Comparison of ENCODE assay signal across 22 mouse cellular contexts in genomic region chr17:34293533-34293932, GRCm38 (mm10). TPM values are rescaled to one million over a fixed set of nuclear protein-coding genes. Genes with fewer than 3 reads are reported as not detected.
A peak's percentile ranks its signal among the peaks of the same experiment; 100 is the strongest.
DNase-seq lines count a peak whose midpoint lies in the region.
"Had no signal": no experiment of that assay in that cellular context is flagged by ENCODE, and none has a peak within 500 bp of the region (broad histone marks: within the 10 kb centered on the region; RNA-seq: fewer than 3 reads in every experiment).

No protein-coding gene starts in this region.

- H3K4me3 ChIP-seq in brown adipose tissue, adult 24 weeks (ENCODE audit: insufficient read depth, low read depth, low read length) = no peak overlapping the region
- H3K4me3 ChIP-seq: limb, embryonic 10.5 days; liver, embryonic 12.5 days; neural tube, embryonic 12.5 days had no signal

- peak; percentile 42 for DNase-seq in lung, postnatal 36 days
- no peak for DNase-seq in lung, postnatal 4 days
- DNase-seq in naive thymus-derived CD4-positive, alpha-beta T cell, adult 2 months (ENCODE audit: low read depth) = peak; percentile 37
- DNase-seq in right cerebral cortex, postnatal 36 days (ENCODE audit: low spot score in 2 of 2) = no peak
- no peak for DNase-seq in gastrocnemius, adult 8-10 months (ENCODE audit: low spot score in 2 of 2)
- DNase-seq in neural tube, embryonic 10.5 days (ENCODE audit: extremely low spot score, low spot score) = no peak
- DNase-seq: cerebellum, adult 18-20 months; kidney, adult 11 months; layer of hippocampus, postnatal 36 days; right cerebral cortex, postnatal 4 days; thymus, postnatal 25 days had no signal

- no peaks in the 10 kb centered on the region for H3K4me1 ChIP-seq in brown adipose tissue, adult 24 weeks (ENCODE audit: control insufficient read depth, insufficient read depth, insufficient read length, low read length)
- H3K4me1 ChIP-seq: liver, embryonic 12.5 days; neural tube, embryonic 12.5 days had no signal

- 0 out of 2 replicates have a peak overlapping the region, but pooled peaks have one; percentile 24 for H3K27ac ChIP-seq in brown adipose tissue, adult 24 weeks (replicated peaks; ENCODE audit: low read depth, low read length)
- H3K27ac ChIP-seq: hindbrain, embryonic 14.5 days; limb, embryonic 10.5 days; liver, embryonic 12.5 days; neural tube, embryonic 12.5 days had no signal

RNA-seq across cellular contexts. Expression of gene H2-Aa, which starts 5.9 kb away (rescaled TPM):
- polyA plus RNA-seq in brown adipose tissue, adult 24 weeks (2012; ENCODE audit: insufficient read depth, insufficient read length, missing spikeins) = 181 and 183 TPM in 2 replicates
- 1 to 10 TPM; 3.1 to 4.1 (median 3.5) TPM for total RNA-seq in gastrocnemius, adult 8-10 months (2022)
- polyA plus RNA-seq: forebrain, embryonic 11.5 days; limb, embryonic 10.5 days; midbrain, embryonic 11.5 days had no signal

RNA-seq across cellular contexts. Expression of gene H2-Eb1, which starts 12.1 kb away (rescaled TPM):
- polyA plus RNA-seq in brown adipose tissue, adult 24 weeks (2012; ENCODE audit: insufficient read depth, insufficient read length, missing spikeins) = 93.0 and 109 TPM in 2 replicates
- 1 to 10 TPM; 2.6 to 6.3 (median 3.7) TPM for total RNA-seq in gastrocnemius, adult 8-10 months (2022)

RNA-seq across cellular contexts. Expression of gene H2-Eb2, which starts 31.9 kb away (rescaled TPM):
- polyA plus RNA-seq in brown adipose tissue, adult 24 weeks (2012; ENCODE audit: insufficient read depth, insufficient read length, missing spikeins) = not detected in 2 replicates
- not detected for total RNA-seq in gastrocnemius, adult 8-10 months (2022)
- total RNA-seq: heart, adult 8-10 months; layer of hippocampus, postnatal 36 days had no signal
- polyA plus RNA-seq: embryonic facial prominence, embryonic 14.5 days; forebrain, embryonic 11.5 days; heart, postnatal 0 days; limb, embryonic 10.5 days; liver, embryonic 12.5 days; midbrain, embryonic 11.5 days; neural tube, embryonic 12.5 days; stomach, embryonic 16.5 days had no signal

RNA-seq across cellular contexts. Expression of gene H2-Ab1, which starts 36.0 kb away (rescaled TPM):
- 71.7 and 90.6 TPM in 2 replicates for polyA plus RNA-seq in brown adipose tissue, adult 24 weeks (2012; ENCODE audit: insufficient read depth, insufficient read length, missing spikeins)
- total RNA-seq in gastrocnemius, adult 8-10 months (2022) = 1 to 10 TPM; 2.3 to 4.7 (median 3.9) TPM

RNA-seq across cellular contexts. Expression of gene H2-Ob, which starts 54.8 kb away (rescaled TPM):
- polyA plus RNA-seq in brown adipose tissue, adult 24 weeks (2012; ENCODE audit: insufficient read depth, insufficient read length, missing spikeins) = 0.55 and 2.1 TPM in 2 replicates
- total RNA-seq in gastrocnemius, adult 8-10 months (2022) = under 1 TPM in 1 of 4 experiments, not detected in 3; 0.10 TPM
- polyA plus RNA-seq: forebrain, embryonic 11.5 days; hindbrain, embryonic 14.5 days; limb, embryonic 10.5 days; midbrain, embryonic 11.5 days; neural tube, embryonic 12.5 days had no signal

Comparison
In these comparisons a context has a peak if more than half of its experiments do, and no peak if none do; other contexts are left out.
1. DNase-seq: peak in lung, postnatal 36 days (single experiment) and naive thymus-derived CD4-positive, alpha-beta T cell, adult 2 months (single experiment); none in lung, postnatal 4 days (0 of 2), right cerebral cortex, postnatal 36 days (0 of 2), gastrocnemius, adult 8-10 months (0 of 2) and neural tube, embryonic 10.5 days (single experiment).